Mouse (Mus musculus): ENCODE measurements around the gene Gm21985.

The Gm21985 gene

DNA sequence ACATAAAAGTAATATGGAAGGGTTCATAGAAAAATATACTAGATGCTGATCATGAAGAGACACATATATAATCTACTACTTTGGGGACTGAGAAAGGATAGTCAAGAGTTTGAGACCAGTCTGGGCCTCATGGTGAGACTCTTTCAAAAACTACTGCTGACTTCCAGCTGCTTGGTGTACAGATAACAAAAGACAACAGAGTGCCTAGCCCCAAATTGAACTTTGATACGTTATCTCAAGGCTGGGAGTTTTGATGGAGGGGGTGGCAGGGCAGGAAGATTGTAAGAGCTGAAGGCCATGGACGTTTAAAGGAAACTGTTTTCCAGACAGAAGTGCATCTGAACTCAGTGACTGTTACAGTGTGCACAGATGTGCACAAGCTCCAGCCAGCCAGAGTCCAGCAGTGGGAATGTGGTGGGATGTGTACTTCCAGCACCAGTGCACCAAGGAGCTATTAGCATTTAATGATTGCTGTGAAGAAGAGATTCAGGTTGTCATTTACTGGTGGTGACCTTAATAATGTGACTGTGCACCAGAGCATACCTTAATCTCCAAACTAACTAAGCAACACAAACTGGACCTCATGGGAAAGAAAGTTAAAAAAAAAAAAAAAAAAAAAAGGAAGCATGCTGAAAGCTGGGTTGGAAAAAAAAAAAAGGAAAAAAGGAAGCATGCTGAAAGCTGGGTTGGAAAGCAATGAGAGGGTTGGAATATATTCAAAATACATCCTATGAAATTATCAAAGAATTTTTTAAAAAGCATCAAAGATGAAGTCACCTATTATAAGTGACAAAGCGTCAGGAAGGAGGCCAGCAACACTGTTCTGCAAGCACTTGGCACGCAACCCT is 66.2 kb downstream of the Gm21985 start:
- no peak for DNase-seq (ENCODE audit: low read depth)

GRCm38 (mm10) chr2:112337211-112337610 is 71.1 kb downstream of the Gm21985 start:
- DNase-seq (ENCODE audit: low read depth): no peak

GRCm38 (mm10) chr2:112339736-112340135 is 73.6 kb downstream of the Gm21985 start:
- peak; percentile 36 for DNase-seq (ENCODE audit: low read depth)

- no peak for DNase-seq (ENCODE audit: low read depth)
Observed at GRCm38 (mm10) chr2:112341117-112341516, 75.0 kb downstream of the Gm21985 start.

DNA sequence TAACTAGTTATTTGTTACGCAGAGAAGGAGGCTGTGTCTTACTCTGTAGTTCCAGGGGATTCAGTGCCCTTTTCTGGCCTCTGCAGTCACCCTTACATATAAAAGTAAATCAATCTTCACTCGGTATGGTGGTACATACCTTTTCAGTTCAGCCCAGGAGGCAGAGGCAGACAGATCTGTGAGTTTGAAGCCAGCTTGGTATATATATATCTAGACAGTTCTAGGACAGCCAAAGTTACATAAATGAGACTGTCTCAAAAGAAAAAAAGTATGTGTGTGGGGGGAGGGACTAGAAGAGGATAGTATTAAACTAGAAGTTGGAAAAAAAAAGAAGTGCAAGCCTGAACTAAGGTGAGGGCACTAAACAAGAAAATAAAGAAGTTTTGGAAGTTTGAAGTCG is 82.1 kb downstream of the Gm21985 start:
- DNase-seq (ENCODE audit: low read depth): no peak

GRCm38 (mm10) chr2:112353685-112354455 is 87.8 kb downstream of the Gm21985 start:
- DNase-seq (ENCODE audit: low read depth): no peak

DNA sequence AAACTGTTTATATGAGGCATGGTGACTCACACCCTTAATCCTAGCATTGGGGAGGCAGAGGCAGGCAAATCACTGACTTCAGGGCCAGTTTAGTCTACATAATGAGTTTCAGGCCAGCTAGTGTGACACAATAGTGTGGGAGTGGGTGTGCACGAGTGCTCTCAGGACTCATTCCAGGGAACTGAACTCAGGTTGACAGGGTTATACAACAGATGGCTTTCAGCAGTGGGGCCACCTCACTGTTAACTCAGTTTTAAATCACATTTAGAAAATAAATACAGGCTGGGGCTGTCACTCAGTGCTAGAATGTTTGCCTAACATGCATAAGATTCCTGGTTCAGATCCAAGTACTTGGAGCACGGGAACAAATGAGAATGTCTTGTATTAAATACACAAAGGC is 93.5 kb downstream of the Gm21985 start:
- no peak for DNase-seq (ENCODE audit: low read depth)

DNA sequence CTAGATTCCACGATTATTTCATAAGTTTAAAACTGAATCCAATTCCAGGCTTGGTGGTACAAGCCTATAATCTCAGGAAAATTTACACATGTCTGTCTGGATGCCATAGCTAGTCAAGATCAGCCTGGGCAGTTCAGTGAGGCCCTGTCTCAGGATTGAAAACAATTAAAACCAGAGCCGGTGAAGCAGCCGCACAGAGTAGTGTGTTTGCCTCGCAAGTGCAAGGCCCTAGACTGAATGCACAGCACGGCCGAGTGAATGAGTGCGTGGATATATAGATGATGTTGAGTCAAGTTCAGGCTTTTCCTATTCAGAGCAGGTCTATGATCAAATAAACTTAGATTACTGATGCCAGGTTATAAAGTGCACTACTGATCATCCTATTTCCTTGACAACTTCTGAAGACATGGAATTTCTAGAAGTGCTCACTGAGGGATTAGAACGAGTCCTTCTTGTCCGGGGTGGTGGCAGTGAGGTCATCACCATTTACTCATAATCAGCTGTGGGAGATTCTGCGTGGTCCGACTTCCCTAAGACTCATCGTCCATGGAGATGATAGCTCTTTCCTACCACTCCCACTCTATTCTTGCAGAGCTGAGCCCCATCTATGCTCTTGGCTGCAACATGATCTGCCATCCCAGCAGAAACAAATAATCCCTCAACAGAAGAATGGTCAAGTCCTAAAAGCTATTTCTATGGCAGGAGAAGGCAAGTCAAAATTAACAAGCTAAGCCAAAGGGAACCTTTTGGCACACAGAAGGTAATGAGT is 94.1 kb downstream of the Gm21985 start:
- DNase-seq (ENCODE audit: low read depth): no peak

DNA sequence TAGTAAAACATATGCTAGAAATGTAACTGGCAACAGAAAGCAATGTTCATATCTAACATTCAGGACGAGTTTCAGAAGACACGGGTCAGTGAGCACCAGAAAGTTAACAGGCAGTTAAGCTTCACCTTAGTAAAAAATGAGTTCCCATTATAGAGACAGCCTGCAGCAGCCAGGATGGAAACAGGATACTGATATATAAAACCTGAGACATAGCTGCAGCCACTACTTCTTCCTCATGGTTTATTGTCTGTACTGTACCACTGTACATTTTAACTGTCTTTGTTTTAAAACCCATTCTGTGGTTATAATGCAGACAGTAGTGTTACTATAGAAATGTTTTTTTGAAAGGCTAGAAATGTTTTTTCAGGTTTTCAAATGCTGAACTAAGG is 94.7 kb downstream of the Gm21985 start:
- no peak for DNase-seq (ENCODE audit: low read depth)

GRCm38 (mm10) chr2:112367222-112367621 is 101.1 kb downstream of the Gm21985 start:
- no peak for DNase-seq (ENCODE audit: low read depth)

- DNase-seq (ENCODE audit: low read depth): peak; percentile 93
Observed at GRCm38 (mm10) chr2:112367726-112368673, 101.9 kb downstream of the Gm21985 start, which contains the start of gene Emc4. Emc4 (minus strand) TSS chr2:112368027.

DNA sequence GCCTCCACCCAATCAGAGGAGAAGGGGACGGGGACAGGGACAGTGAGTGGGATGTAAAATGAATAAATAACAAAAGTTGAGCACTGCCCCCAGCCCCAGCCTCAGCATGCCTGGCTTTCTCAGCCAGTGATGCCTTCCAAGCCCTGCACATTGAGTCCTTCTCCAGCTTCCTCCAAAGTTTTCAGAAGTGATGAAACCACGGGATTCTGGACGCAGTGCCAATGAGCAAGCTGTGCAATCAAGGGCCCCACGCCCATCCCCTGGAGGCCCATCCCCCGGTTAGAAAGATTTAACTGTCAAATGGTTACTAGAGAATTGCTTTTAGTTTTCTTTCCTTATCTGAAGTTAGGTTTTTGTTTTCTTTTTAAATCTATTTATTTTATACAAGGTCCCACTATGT is 103.8 kb downstream of the Gm21985 start:
- DNase-seq (ENCODE audit: low read depth): no peak

- DNase-seq (ENCODE audit: low read depth): no peak
Observed at GRCm38 (mm10) chr2:112373141-112373540, 107.0 kb downstream of the Gm21985 start.

GRCm38 (mm10) chr2:112374610-112375009 is 108.5 kb downstream of the Gm21985 start:
- no peak for DNase-seq (ENCODE audit: low read depth)

DNA sequence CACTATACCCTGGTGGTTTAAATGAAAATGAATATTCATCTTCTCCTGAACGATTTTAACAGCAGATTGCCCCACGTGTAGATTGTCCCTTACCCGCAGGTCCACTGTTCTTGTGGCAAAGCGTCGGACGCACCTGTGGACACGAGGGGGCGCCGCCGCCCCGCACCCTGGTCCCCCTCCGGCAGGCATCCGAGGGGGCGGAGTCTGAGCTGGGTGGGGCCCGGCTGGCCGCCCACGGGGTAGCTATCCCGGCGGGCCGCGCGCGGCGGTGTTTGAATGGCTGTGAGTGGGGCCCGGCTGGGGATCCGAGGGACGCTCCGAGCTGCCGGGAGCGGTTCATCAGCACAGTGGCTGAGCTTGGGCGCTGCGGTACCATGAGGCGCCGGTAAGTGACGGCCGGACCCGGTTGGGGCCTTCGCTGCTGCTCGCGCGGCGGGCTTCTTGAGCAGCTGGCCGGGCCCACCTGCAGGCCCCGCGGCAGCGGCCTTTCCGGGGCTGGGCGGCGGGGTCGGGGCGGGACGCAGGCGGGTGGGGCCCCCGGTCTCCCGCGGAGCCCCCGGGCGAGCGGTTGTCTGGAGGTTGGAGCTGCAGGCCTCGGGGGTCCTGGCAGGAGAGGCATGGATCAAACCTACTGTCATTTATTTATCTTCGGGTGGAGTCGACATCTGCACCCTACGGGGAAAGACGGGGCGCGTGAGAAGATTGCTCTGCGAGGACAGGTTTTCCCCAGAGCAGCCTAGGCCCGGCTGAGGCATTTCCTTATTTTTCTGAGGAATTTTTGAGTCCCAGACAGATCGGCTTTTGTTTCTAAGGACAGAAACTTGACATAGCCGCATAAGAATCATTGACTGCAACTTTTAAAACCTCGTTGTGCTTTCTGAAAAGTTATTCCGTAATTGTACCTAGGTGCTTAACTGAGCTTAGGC is 113.1 kb downstream of the Gm21985 start, which contains the start of gene Katnbl1:
TSS of gene Katnbl1 (plus strand) at position 239 of the 926 bp plus-strand sequence.
- DNase-seq (ENCODE audit: low read depth): peak; percentile 96

GRCm38 (mm10) chr2:112380131-112380530 is 114.0 kb downstream of the Gm21985 start:
- DNase-seq (ENCODE audit: low read depth): peak; percentile 26

- DNase-seq (ENCODE audit: low read depth): no peak
Observed at GRCm38 (mm10) chr2:112381219-112381618, 115.1 kb downstream of the Gm21985 start.

DNA sequence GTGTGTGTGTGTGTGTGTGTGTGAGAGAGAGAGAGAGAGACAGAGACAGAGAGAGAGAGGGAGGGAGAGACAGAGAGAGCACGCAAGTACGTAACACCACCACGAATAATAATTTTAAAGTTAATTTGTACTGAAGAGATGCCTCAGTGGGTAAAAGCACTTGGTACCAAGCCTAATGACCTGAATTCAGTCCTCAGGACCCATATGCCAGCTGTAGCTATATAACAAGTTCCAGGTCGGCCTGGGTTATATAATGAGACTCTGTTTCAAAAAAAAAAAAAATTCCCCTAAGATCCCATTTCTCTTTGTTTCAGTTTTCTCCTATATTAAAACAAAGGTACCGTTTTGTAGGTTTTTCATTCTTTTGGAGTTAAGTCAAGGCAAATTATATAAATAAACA is 124.7 kb downstream of the Gm21985 start:
- DNase-seq (ENCODE audit: low read depth): no peak

DNA sequence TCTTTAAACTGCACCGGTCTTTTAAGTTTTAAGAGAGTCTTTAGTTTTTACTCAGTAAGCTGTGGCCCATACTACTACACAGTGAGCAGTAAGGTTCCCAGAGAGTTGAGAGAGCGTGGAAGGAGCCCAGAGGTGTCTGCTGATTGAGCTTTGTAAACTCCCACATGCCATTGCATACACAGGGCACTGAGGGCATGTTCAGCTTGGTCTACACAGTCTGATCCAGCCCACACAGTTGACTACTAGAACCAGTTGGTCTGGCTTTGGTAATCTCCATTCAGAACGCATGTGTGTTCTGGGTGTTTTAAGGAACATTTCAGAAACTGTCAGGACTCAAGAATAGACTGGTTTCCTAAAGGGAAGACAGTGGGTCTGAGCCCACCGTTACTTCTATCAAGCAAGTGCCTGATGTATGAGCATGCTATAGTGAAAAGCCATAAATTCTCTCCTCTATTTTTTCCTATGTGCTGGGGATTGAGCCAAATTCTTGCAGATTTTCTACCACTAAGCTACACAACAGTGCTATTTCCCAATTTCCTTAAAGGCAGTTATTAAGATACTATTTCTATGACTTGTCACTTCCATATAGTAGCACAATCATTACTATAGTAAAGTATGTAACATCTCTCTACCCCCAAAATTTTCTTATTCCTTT is 125.4 kb downstream of the Gm21985 start:
- no peak for DNase-seq (ENCODE audit: low read depth)
